Mouse (Mus musculus): ENCODE results near the gene Gnpat. TPM values are rescaled to one million over a fixed set of nuclear protein-coding genes. Genes with fewer than 3 reads are reported as not detected.

Gnpat gene
- polyA plus RNA-seq (2014; fragmentation: Illumina TruSeq; extraction: RNeasy Lipid Tissue Mini Kit (QIAGEN cat#74804); ENCODE audit: low replicate concordance), result 24.9 TPM

GRCm38 (mm10) chr8:124862321-124863162 lies at the start of gene Gnpat, which contains the start of gene 2810004N23Rik:
TSS of gene Gnpat (plus strand) at chr8:124863033.
TSS of gene 2810004N23Rik (minus strand) at chr8:124863120.

GRCm38 (mm10) chr8:124897386-124898250 lies 34.8 kb downstream of the Gnpat start, which contains the start of the genes Exoc8 and Sprtn:
TSS of gene Exoc8 (minus strand) at chr8:124897705.
TSS of gene Sprtn (plus strand) at chr8:124897886.

Other genes with a start within 250 kb of the Gnpat start
- 6.2 TPM for gene 2310022B05Rik, start 199.7 kb upstream of the Gnpat start, polyA plus RNA-seq (2014; fragmentation: Illumina TruSeq; extraction: RNeasy Lipid Tissue Mini Kit (QIAGEN cat#74804); ENCODE audit: low replicate concordance)
- gene Ttc13, start 141.1 kb upstream of the Gnpat start, polyA plus RNA-seq (2014; fragmentation: Illumina TruSeq; extraction: RNeasy Lipid Tissue Mini Kit (QIAGEN cat#74804); ENCODE audit: low replicate concordance), result 33.3 TPM
- gene Arv1, start 140.9 kb upstream of the Gnpat start, polyA plus RNA-seq (2014; fragmentation: Illumina TruSeq; extraction: RNeasy Lipid Tissue Mini Kit (QIAGEN cat#74804); ENCODE audit: low replicate concordance), result 0.89 TPM
- not detected for gene Fam89a, start 111.2 kb upstream of the Gnpat start, polyA plus RNA-seq (2014; fragmentation: Illumina TruSeq; extraction: RNeasy Lipid Tissue Mini Kit (QIAGEN cat#74804); ENCODE audit: low replicate concordance)
- not detected for gene Trim67, start 69.9 kb upstream of the Gnpat start, polyA plus RNA-seq (2014; fragmentation: Illumina TruSeq; extraction: RNeasy Lipid Tissue Mini Kit (QIAGEN cat#74804); ENCODE audit: low replicate concordance)
- gene 2810004N23Rik, start 87 bp downstream of the Gnpat start, polyA plus RNA-seq (2014; fragmentation: Illumina TruSeq; extraction: RNeasy Lipid Tissue Mini Kit (QIAGEN cat#74804); ENCODE audit: low replicate concordance), result 13.8 TPM
- gene Exoc8, start 34.7 kb downstream of the Gnpat start, polyA plus RNA-seq (2014; fragmentation: Illumina TruSeq; extraction: RNeasy Lipid Tissue Mini Kit (QIAGEN cat#74804); ENCODE audit: low replicate concordance), result 10.8 TPM
- gene Sprtn, start 34.9 kb downstream of the Gnpat start, polyA plus RNA-seq (2014; fragmentation: Illumina TruSeq; extraction: RNeasy Lipid Tissue Mini Kit (QIAGEN cat#74804); ENCODE audit: low replicate concordance), result 13.6 TPM
- 22.6 TPM for gene Egln1, start 86.3 kb downstream of the Gnpat start, polyA plus RNA-seq (2014; fragmentation: Illumina TruSeq; extraction: RNeasy Lipid Tissue Mini Kit (QIAGEN cat#74804); ENCODE audit: low replicate concordance)
- gene Tsnax, start 150.0 kb downstream of the Gnpat start, polyA plus RNA-seq (2014; fragmentation: Illumina TruSeq; extraction: RNeasy Lipid Tissue Mini Kit (QIAGEN cat#74804); ENCODE audit: low replicate concordance), result 33.2 TPM
- gene Disc1, start 191.2 kb downstream of the Gnpat start, polyA plus RNA-seq (2014; fragmentation: Illumina TruSeq; extraction: RNeasy Lipid Tissue Mini Kit (QIAGEN cat#74804); ENCODE audit: low replicate concordance), result not detected

Measured in small intestine, adult 10 weeks (tissue).